Mouse (Mus musculus) limb, embryonic 10.5 days (tissue): ENCODE data around the gene Tmem107. TPM values are rescaled to one million over a fixed set of nuclear protein-coding genes. Genes with fewer than 3 reads are reported as not detected.
A peak's percentile ranks its signal among the peaks of the same experiment; 100 is the strongest.

Experiments used
- DNase-seq: peaks from one replicate; pipeline ENCODE4 v3.0.0-alpha.2; 2017; ENCODE audit warnings: low spot score
- H3K27ac ChIP-seq: fragments of 300-500 bp; sonication (generic); 2 replicates; pipeline ENCODE4 v1.5.1; 2016; ENCODE audit warnings: mild to moderate bottlenecking
- H3K27me3 ChIP-seq: fragments of 300-500 bp; sonication (generic); 2 replicates; pipeline ENCODE4 v1.6.1; 2016; ENCODE audit warnings: low read depth, mild to moderate bottlenecking; ENCODE audit not compliant: poor library complexity, severe bottlenecking
- H3K36me3 ChIP-seq: fragments of 300-500 bp; sonication (generic); 2 replicates; pipeline ENCODE4 v1.6.1; 2016; ENCODE audit warnings: mild to moderate bottlenecking, moderate library complexity
- H3K4me1 ChIP-seq: fragments of 300-500 bp; sonication (generic); 2 replicates; pipeline ENCODE4 v1.6.1; 2016
- H3K4me3 ChIP-seq: fragments of 300-500 bp; sonication (generic); 2 replicates; pipeline ENCODE4 v1.5.1; 2016; ENCODE audit warnings: mild to moderate bottlenecking, moderate library complexity
- H3K9me3 ChIP-seq: fragments of 300-500 bp; sonication (generic); replicated peaks from 2 replicates; pipeline ENCODE4 v1.6.1; 2016; ENCODE audit warnings: mild to moderate bottlenecking
- WGBS: fragments of 180-500 bp; shearing (Covaris S2); methylation state at CpG from one replicate; pipeline ENCODE4 v1.1.7; 2016; 5-methylcytosine and 5-hydroxymethylcytosine counted together
- polyA plus RNA-seq: library from polyadenylated mRNA; unstranded; fragments of >200 nt; fragmentation: Nextera tagmentation; extraction: Ambion mirVana; gene quantifications from 2 replicates; pipeline ENCODE4 v1.2.1, GENCODE M21; 2016

The Tmem107 gene
- polyA plus RNA-seq, 1 experiment from 2014 or later: 35.8 TPM

DNA sequence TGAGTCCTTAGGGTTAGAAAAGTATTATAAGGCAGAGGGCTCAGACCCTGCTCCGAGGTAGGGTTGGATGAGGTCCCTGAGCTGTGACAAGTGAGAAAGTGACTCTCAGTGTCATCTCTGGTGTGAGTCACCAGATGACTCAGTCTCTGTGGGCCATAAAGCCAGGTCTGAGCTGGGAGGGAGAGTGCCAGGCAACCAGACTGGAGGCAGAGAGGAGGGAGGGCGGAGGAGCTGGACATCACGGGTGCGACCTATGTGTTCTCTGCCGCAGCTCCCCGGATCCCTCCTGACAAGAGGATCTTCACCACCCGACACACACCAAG is 31.8 kb downstream of the Tmem107 start:
- Histone ChIP-seq H3K9me3 (no peaks in the 10 kb centered on the region), H3K27me3 (no peaks in the 10 kb centered on the region), H3K36me3 (peaks cover 69% of the 10 kb centered on the region), H3K27ac (no peak overlapping the region), H3K4me1 (peaks cover 36% of the 10 kb centered on the region), H3K4me3 (no peak overlapping the region)
- 90% methylated on average over 7 of the region's 7 CpGs for WGBS
- DNase-seq: no peak

DNA sequence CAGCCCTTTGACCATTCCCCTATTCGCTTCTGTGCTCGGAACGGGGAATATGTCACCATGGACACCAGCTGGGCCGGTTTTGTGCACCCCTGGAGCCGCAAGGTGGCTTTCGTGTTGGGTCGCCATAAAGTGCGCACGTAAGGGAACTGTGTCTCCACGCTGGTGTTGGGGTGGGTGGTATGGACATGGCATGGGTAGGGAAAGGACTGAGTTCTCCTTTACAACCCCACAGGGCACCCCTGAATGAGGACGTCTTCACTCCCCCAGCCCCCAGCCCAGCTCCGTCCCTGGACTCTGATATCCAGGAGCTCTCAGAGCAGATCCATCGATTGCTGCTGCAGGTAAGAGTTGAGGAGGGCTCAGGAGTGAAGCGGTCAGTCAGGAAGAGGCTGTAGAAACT is 32.5 kb downstream of the Tmem107 start:
- no peaks in the 10 kb centered on the region for H3K27me3 ChIP-seq
- H3K27ac ChIP-seq: no peak overlapping the region
- WGBS: 94% methylated on average over 14 of the region's 14 CpGs
- peaks cover 29% of the 10 kb centered on the region for H3K4me1 ChIP-seq
- no peaks in the 10 kb centered on the region for H3K9me3 ChIP-seq
- peaks cover 76% of the 10 kb centered on the region for H3K36me3 ChIP-seq
- no peak for DNase-seq
- no peak overlapping the region for H3K4me3 ChIP-seq

DNA sequence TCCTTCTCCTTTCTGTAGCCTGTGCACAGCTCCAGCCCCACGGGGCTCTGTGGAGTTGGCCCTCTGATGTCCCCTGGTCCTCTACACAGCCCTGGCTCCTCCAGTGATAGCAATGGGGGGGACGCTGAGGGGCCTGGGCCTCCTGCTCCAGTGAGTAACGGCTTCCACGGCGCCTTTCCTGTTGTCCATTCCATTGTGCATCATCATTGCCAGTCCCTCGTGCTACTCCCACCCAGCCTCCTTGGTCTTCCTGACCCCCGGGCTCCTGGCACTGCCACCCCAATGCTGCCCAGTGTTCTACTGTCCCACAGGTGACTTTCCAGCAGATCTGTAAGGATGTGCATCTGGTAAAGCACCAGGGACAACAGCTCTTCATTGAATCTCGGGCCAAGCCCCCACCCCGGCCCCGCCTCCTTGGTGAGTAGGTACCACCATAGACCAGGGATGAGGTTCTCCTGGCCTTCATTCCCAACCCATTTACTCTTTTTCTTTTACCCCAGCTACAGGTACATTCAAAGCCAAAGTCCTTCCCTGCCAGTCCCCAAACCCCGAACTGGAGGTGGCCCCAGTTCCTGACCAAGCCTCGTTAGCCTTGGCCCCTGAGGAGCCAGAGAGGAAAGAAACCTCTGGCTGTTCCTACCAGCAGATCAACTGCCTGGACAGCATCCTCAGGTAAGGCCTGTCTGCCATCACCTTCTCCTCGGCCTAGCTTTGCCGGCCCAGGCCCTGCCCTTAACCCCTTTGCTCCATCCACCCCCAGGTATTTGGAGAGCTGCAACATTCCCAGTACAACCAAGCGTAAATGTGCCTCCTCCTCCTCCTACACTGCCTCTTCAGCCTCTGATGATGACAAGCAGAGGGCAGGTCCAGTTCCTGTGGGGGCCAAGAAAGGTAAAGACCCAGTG is 33.2 kb downstream of the Tmem107 start:
- WGBS: 90% methylated on average over 15 of the region's 15 CpGs
- Histone ChIP-seq H3K9me3 (no peaks in the 10 kb centered on the region), H3K27ac (no peak overlapping the region), H3K36me3 (peaks cover 83% of the 10 kb centered on the region), H3K27me3 (no peaks in the 10 kb centered on the region), H3K4me1 (peaks cover 22% of the 10 kb centered on the region), H3K4me3 (no peak overlapping the region)
- DNase-seq: no peak

DNA sequence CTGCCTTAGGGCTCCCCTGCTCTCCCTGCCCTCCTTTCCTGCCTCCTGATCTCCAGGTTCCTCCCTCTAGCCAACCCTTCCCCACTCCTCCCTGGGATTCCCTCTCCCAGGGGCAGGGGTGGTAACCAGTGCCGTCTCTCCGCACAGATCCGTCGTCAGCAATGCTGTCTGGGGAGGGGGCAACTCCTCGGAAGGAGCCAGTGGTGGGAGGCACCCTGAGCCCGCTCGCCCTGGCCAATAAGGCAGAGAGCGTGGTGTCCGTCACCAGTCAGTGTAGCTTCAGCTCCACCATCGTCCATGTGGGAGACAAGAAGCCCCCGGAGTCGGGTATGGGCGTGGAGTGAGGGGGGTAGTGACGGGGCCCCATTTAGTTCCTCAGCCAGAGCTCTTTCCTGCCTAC is 33.9 kb downstream of the Tmem107 start:
- peaks cover 90% of the 10 kb centered on the region for H3K36me3 ChIP-seq
- 87% methylated on average over 14 of the region's 14 CpGs for WGBS
- no peak overlapping the region for H3K4me3 ChIP-seq
- H3K9me3 ChIP-seq: no peaks in the 10 kb centered on the region
- no peak for DNase-seq
- no peaks in the 10 kb centered on the region for H3K27me3 ChIP-seq
- H3K4me1 ChIP-seq: peaks cover 21% of the 10 kb centered on the region
- H3K27ac ChIP-seq: no peak overlapping the region

DNA sequence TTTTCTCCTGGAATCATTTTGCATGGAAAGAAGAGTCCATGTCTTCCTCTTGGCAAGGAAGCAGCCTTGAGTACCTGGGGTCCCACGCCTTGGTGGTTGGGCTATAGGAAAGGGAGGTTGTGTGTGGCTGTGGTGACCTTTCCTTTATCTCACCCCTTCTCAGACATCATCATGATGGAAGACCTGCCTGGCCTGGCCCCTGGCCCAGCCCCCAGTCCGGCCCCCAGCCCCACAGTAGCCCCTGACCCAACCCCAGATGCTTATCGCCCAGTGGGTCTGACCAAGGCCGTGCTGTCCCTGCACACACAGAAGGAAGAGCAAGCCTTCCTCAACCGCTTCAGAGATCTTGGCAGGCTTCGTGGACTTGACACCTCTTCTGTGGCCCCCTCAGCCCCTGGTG is 34.6 kb downstream of the Tmem107 start:
- no peak for DNase-seq
- Histone ChIP-seq H3K27me3 (no peaks in the 10 kb centered on the region), H3K4me3 (no peak overlapping the region), H3K4me1 (peaks cover 20% of the 10 kb centered on the region), H3K36me3 (peaks cover 92% of the 10 kb centered on the region), H3K27ac (no peak overlapping the region), H3K9me3 (no peaks in the 10 kb centered on the region)
- WGBS: 85% methylated on average over 6 of the region's 6 CpGs

DNA sequence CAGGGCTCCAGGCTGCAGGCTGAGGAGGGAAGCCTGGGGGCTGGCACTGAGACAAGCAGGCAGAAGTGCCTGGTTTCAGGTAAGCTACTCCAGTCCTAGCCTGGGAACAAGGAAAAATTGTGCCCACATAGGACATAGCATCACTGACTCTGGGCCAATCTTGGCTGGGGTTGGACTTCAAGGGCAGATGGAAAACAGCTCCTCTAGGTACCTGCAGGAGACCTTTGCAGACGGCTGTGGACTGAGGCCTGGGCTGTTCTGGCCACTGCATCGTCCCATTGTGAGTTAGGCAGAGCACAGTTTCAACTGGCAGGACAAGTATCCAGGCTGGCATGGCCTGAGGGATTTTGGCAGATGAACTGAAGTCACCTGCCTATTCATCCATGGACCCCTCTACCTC is 35.2 kb downstream of the Tmem107 start:
- H3K9me3 ChIP-seq: no peaks in the 10 kb centered on the region
- no peak overlapping the region for H3K4me3 ChIP-seq
- H3K27me3 ChIP-seq: no peaks in the 10 kb centered on the region
- 89% methylated on average over 2 of the region's 2 CpGs for WGBS
- DNase-seq: no peak
- H3K4me1 ChIP-seq: peaks cover 14% of the 10 kb centered on the region
- no peak overlapping the region for H3K27ac ChIP-seq
- peaks cover 89% of the 10 kb centered on the region for H3K36me3 ChIP-seq

DNA sequence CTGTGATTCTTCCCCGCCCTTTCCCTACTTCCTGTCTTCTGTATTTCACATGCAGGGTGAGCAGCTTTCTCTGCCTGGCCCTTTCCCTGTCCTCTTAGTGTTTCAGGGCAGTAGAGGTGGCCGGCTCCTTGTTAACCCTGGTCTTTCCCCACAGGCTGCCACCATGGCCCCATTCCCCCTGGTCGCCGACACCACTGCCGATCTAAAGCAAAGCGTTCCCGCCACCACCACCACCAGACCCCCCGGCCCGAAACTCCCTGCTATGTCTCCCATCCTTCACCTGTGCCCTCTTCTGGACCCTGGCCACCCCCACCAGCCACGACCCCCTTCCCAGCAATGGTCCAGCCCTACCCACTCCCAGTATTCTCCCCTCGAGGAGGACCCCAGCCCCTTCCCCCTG is 35.7 kb downstream of the Tmem107 start:
- Histone ChIP-seq H3K27me3 (no peaks in the 10 kb centered on the region), H3K9me3 (no peaks in the 10 kb centered on the region), H3K4me1 (peaks cover 13% of the 10 kb centered on the region), H3K36me3 (peaks cover 84% of the 10 kb centered on the region), H3K27ac (no peak overlapping the region), H3K4me3 (no peak overlapping the region)
- 92% methylated on average over 11 of the region's 11 CpGs for WGBS
- no peak for DNase-seq

DNA sequence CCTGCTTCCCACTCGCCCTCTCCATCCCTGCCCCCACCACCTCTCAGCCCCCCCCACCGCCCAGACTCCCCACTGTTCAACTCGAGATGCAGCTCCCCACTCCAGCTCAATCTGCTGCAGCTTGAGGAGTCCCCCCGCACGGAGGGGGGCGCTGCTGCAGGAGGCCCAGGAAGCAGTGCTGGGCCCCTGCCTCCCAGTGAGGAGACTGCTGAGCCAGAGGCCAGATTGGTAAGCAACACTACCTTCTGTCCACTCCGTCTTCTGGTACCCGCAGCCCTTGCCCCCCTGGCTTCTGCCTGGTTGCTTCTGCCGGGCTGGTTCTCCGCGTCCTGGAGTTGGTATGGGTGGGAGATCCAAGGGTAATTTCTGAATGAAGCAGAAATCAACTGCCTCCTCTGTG is 36.2 kb downstream of the Tmem107 start:
- Histone ChIP-seq H3K4me1 (peaks cover 19% of the 10 kb centered on the region), H3K4me3 (no peak overlapping the region), H3K9me3 (no peaks in the 10 kb centered on the region), H3K36me3 (peaks cover 78% of the 10 kb centered on the region), H3K27me3 (no peaks in the 10 kb centered on the region), H3K27ac (peak overlapping the region; percentile 30; the same call in 1 of the 2 replicates)
- WGBS: 86% methylated on average over 11 of the region's 11 CpGs
- DNase-seq: no peak

DNA sequence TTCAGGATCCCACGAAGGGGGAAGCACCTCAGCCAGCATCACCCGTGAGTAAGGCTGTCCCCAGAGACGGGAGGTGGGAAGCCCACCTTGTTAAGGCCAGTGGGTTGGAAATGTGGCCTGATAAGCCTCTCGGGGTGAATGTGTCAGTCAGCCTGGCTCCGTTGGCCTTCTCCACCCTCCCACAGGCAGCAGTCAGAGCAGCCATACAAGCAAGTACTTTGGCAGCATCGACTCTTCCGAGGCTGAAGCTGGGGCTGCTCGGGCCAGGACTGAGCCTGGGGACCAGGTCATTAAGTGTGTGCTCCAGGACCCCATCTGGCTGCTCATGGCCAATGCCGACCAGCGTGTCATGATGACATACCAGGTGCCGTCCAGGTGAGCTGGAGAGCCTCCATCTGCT is 37.1 kb downstream of the Tmem107 start:
- Histone ChIP-seq H3K27ac (no peak overlapping the region), H3K4me3 (peak overlapping the region; percentile 19; the same call in 1 of the 2 replicates), H3K27me3 (peaks cover 2% of the 10 kb centered on the region; the same call in 1 of the 2 replicates), H3K36me3 (peaks cover 70% of the 10 kb centered on the region), H3K9me3 (no peaks in the 10 kb centered on the region), H3K4me1 (peaks cover 26% of the 10 kb centered on the region)
- 90% methylated on average over 11 of the region's 11 CpGs for WGBS
- DNase-seq: no peak

DNA sequence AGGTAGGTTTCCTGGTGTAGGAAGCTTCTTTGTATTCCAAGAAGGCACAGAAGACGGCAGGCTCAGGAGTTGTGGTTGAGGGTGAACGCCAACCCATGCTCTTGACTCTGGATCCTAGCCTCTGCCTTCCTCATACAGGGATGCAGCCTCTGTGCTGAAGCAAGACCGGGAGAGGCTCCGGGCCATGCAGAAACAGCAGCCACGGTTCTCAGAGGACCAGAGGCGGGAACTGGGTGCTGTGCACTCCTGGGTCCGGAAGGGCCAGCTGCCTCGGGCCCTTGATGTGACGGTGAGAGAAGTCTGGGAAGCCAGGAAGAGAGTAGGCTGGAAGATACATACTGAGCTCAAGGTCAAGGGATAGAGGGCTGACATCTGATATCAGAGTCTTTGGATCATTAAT is 37.6 kb downstream of the Tmem107 start:
- DNase-seq: no peak
- H3K9me3 ChIP-seq: no peaks in the 10 kb centered on the region
- H3K27me3 ChIP-seq: peaks cover 8% of the 10 kb centered on the region; the same call in 1 of the 2 replicates
- H3K36me3 ChIP-seq: peaks cover 64% of the 10 kb centered on the region
- H3K4me1 ChIP-seq: peaks cover 26% of the 10 kb centered on the region
- H3K27ac ChIP-seq: no peak overlapping the region
- WGBS: 93% methylated on average over 9 of the region's 9 CpGs
- 0 out of 2 replicates have a peak overlapping the region, but pooled peaks have one; percentile 19 for H3K4me3 ChIP-seq

DNA sequence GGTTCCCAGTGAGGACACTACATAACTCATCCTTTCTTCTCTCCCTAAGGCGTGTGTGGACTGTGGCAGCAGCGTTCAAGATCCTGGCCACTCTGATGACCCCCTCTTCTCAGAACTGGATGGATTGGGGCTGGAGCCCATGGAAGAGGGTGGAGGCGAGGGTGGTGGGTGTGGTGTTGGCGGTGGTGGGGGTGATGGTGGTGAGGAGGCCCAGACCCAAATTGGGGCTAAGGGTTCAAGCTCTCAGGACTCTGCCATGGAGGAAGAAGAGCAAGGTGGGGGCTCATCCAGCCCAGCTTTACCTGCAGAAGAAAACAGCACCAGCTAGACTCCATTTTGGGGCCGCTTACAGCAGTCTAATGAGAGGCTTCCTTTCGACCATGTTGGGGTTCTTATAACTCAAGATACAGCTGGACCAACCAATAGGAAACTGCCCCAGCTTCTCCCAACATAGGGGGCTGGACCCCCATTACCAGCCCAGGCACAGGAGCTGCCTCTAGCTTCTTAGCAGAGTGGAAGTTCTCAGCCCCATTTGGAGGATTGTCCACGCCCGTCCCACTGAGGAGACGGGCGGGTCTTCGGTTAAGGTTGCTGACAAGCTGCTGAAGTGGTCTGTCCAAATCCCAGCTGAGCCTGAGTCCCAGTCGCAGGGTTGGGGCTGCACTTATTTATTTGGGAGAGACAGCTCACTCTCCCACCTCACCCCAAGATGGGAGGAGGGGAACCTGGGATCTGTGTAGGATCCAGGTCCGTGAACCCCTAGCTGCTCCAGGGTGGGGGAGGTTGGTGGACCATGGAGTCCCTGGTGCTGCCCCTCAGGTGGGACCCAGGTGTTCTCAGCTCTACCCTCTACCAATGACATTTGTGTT is 38.7 kb downstream of the Tmem107 start:
- no peaks in the 10 kb centered on the region for H3K9me3 ChIP-seq
- peaks cover 15% of the 10 kb centered on the region; the same call in 1 of the 2 replicates for H3K27me3 ChIP-seq
- WGBS: 83% methylated on average over 13 of the region's 13 CpGs
- peaks cover 54% of the 10 kb centered on the region for H3K36me3 ChIP-seq
- no peak overlapping the region for H3K27ac ChIP-seq
- peaks cover 26% of the 10 kb centered on the region for H3K4me1 ChIP-seq
- peak overlapping the region; percentile 8; the same call in 1 of the 2 replicates for H3K4me3 ChIP-seq
- no peak for DNase-seq

DNA sequence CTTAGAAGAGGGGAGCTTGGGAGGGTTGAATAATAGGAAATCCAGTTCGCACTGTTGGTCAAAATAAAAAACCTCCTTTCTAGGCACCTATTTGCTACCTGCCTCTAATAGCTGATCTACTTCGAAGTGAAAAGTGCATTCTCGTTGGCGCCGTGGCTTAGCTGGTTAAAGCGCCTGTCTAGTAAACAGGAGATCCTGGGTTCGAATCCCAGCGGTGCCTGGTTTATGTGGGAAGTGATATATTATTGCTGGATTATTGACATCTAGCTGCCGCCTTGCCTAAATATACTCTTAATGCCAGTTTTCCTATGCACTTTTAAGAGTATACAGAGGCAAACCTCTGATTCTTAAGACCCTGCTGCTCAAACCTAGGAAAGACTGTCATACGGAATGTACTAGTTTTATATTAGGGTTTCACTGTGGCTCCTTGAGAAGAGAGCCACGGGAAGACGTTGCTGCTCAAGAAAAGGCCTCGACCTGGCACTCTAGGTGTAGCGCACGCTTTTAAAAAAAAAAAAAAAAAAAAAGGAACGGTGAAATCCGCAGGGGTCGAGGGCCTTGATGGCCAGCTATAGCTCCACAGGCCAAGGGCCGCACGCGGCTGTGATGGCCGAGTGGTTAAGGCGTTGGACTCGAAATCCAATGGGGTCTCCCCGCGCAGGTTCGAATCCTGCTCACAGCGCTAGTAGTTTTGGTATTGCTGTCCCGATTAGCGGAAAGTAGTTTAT is 39.9 kb downstream of the Tmem107 start:
- peak overlapping the region; percentile 76 for H3K27ac ChIP-seq
- peaks cover 26% of the 10 kb centered on the region for H3K4me1 ChIP-seq
- H3K36me3 ChIP-seq: peaks cover 42% of the 10 kb centered on the region
- DNase-seq: peak; percentile 99
- H3K9me3 ChIP-seq: no peaks in the 10 kb centered on the region
- H3K4me3 ChIP-seq: peak overlapping the region; percentile 62
- H3K27me3 ChIP-seq: peaks cover 22% of the 10 kb centered on the region
- WGBS: under 1% methylated on average over 30 of the region's 30 CpGs
